Mouse (Mus musculus) forebrain, embryonic 11.5 days (tissue): Measurements from ENCODE around the gene Rgs8. TPM values are rescaled to one million over a fixed set of nuclear protein-coding genes. Genes with fewer than 3 reads are reported as not detected.

Experiments used
- ATAC-seq: fragments of 200-750 bp; cut with Nextera tagmentation; replicated peaks from 2 replicates; pipeline ENCODE4 v1.8.0; 2017; ENCODE audit warnings: moderate TSS enrichment; ENCODE audit not compliant: low FRiP score
- DNase-seq: peaks from one replicate; pipeline ENCODE4 v3.0.0-alpha.2; 2017; ENCODE audit warnings: low spot score
- H3K27ac ChIP-seq: fragments of 300-500 bp; sonication (generic); 2 replicates; pipeline ENCODE4 v1.5.1; 2014; ENCODE audit warnings: low read depth, low read length
- H3K27me3 ChIP-seq: fragments of 300-500 bp; sonication (generic); 2 replicates; pipeline ENCODE4 v1.6.1; 2014; ENCODE audit warnings: mild to moderate bottlenecking, low read length, mixed read lengths; ENCODE audit not compliant: control insufficient read depth, insufficient read depth
- H3K36me3 ChIP-seq: fragments of 300-500 bp; sonication (generic); 2 replicates; pipeline ENCODE4 v1.6.1; 2014; ENCODE audit warnings: mild to moderate bottlenecking, low read length, moderate library complexity, mixed read lengths; ENCODE audit not compliant: control insufficient read depth, insufficient read depth
- H3K4me1 ChIP-seq: fragments of 300-500 bp; sonication (generic); replicated peaks from 2 replicates; pipeline ENCODE4 v1.6.1; 2014; ENCODE audit warnings: low read length, mixed read lengths; ENCODE audit not compliant: control insufficient read depth, insufficient read depth
- H3K4me2 ChIP-seq: fragments of 300-500 bp; sonication (generic); 2 replicates; pipeline ENCODE4 v1.6.1; 2014; ENCODE audit warnings: low read depth, mild to moderate bottlenecking, low read length, moderate library complexity, mixed read lengths; ENCODE audit not compliant: severe bottlenecking
- H3K4me3 ChIP-seq: fragments of 300-500 bp; sonication (generic); 2 replicates; pipeline ENCODE4 v1.5.1; 2014; ENCODE audit warnings: low read depth, low read length
- H3K9ac ChIP-seq: fragments of 300-500 bp; sonication (generic); 2 replicates; pipeline ENCODE4 v1.6.1; 2014; ENCODE audit warnings: low read length
- H3K9me3 ChIP-seq: fragments of 300-500 bp; sonication (generic); 2 replicates; pipeline ENCODE4 v1.6.1; 2016; ENCODE audit warnings: low read length, mixed read lengths; ENCODE audit not compliant: control insufficient read depth
- WGBS: fragments of 180-500 bp; shearing (Covaris S2); extraction: QIAGEN DNeasy Blood & Tissue Kit; methylation state at CpG from one replicate; pipeline ENCODE4 v1.1.7; 2014; 5-methylcytosine and 5-hydroxymethylcytosine counted together
- polyA plus RNA-seq: library from polyadenylated mRNA; unstranded; fragments of >200 nt; fragmentation: Nextera tagmentation; extraction: Ambion mirVana; gene quantifications from 2 replicates; pipeline ENCODE4 v1.2.1, GENCODE M21; 2014

The Rgs8 gene
- polyA plus RNA-seq, 1 experiment from 2014 or later: 12.1 TPM

DNA sequence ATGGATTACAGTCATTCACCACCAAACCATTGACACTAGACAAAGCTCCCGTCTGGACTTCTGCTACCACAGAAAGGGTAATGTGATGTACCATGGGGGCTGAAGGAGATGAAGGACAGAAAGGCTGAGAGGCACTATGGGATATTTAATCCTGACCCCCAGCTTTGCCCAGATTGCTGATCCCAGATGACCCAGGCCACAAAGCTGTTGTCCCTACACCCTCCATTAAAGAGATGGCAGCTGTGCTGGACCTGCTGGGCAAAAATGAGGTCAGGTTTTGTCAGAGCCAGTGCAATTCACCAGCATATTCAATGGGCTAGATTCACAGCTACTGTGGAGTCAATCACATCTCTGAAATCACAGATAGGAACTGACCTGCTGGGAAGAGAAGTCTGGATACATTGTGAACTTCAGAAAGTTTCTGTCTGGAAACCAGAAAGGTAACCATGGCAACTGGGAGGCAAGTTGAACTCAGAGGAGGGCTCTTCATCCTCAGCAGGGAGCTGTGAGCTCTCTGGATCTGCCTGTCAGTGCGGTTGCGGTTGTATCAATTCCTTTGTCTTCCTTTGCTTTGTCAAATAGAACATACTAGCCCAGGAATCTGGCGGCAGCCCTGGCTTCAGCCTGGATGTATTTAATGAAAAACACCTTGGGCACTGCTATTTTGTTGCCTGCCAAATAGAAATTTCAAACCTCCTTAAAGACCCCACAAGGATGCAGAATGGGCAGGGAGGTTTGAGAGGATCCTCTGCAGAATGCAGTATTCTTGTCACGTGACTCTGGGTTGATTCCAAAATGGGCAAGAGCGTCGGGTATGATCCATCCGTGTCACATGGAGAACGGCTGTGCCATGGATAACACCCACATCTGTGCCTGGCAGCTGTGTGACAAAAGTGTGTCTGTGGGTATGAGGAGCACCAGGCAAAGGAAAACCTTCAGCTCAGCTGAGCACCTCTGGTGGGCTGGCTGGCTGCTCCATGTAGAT is 84.6 kb downstream of the Rgs8 start:
- Histone ChIP-seq H3K4me2 (0 out of 2 replicates have a peak overlapping the region, but pooled peaks have one; percentile 8), H3K9me3 (no peaks in the 10 kb centered on the region), H3K4me1 (peaks cover 20% of the 10 kb centered on the region), H3K27me3 (peaks cover 5% of the 10 kb centered on the region; the same call in 1 of the 2 replicates), H3K4me3 (no peak overlapping the region), H3K36me3 (no peaks in the 10 kb centered on the region; the same call in 1 of the 2 replicates), H3K9ac (no peak overlapping the region), H3K27ac (no peak overlapping the region)
- 36% methylated on average over 9 of the region's 9 CpGs for WGBS
- DNase-seq: peak; percentile 32
- no peak for ATAC-seq

DNA sequence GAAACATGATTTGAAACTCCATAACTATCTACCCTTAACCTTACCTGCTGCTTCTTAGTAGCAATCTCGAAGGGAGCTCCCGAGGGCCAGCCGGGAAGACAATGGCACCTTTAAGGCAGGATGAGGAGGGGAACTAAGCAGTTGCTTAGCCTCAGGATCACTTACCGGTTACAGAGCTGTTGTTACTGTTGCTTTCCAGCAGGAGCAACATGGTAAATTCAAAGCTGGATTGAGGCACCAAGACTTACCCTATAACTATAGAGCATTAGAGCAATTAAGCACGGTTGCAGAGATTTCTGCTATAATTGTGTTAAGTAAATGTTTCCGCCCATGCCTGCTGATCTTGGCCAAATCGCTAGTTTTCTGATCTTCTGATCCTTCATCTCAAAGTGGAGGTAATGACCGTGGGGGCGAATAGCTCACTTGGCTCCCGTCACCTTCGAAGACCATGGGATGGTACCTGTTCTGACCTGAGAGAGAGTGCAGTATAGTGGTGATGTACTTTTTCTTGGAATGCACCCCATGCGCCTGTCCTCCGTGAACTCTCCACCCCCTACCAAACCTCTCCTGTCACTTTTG is 86.7 kb downstream of the Rgs8 start:
- Histone ChIP-seq H3K27ac (no peak overlapping the region), H3K36me3 (no peaks in the 10 kb centered on the region; the same call in 1 of the 2 replicates), H3K4me2 (peak overlapping the region; percentile 89), H3K4me1 (peaks cover 20% of the 10 kb centered on the region), H3K9me3 (no peaks in the 10 kb centered on the region), H3K27me3 (peaks cover 5% of the 10 kb centered on the region; the same call in 1 of the 2 replicates), H3K9ac (no peak overlapping the region), H3K4me3 (peak overlapping the region; percentile 52)
- peak; percentile 47 for DNase-seq
- WGBS: 19% methylated on average over 13 of the region's 13 CpGs
- peak; percentile 19; the same call in 1 of the 2 replicates for ATAC-seq

DNA sequence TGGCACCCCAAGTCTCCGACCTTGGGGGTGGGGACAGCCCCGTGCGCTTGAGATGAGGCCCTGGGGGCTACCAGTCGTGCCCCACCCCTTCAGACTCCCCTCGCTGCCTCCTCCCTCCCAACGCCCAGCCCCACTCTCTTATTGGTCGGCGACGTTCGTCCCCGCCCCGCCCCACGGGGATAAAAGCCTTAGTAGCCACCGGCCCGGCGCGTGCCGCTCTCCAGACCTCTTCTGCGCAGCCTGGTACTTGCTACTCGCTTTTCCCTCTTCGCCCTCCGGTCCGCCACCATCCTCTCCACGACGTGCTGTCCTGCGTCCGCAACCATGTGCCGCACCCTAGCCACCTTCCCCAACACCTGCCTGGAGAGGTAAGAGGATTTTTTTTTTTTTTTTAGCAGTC is 87.3 kb downstream of the Rgs8 start, which contains the start of gene Rgs16:
Gene Rgs16, plus strand, starts transcription at position 205 of the 400 bp plus-strand sequence.
- no peak within 1 kb of the TSS for H3K27ac ChIP-seq
- no peaks in the 10 kb centered on the region; the same call in 1 of the 2 replicates for H3K36me3 ChIP-seq
- peaks cover 20% of the 10 kb centered on the region for H3K4me1 ChIP-seq
- H3K27me3 ChIP-seq: peaks cover 5% of the 10 kb centered on the region; the same call in 1 of the 2 replicates
- no peaks in the 10 kb centered on the region for H3K9me3 ChIP-seq
- ATAC-seq (peak; percentile 85), DNase-seq (peak; percentile 89)
- peak within 1 kb of the TSS; percentile 61 for H3K9ac ChIP-seq
- under 1% methylated on average over 28 of the region's 28 CpGs for WGBS
- H3K4me2 ChIP-seq: peak within 1 kb of the TSS; percentile 89
- peak within 1 kb of the TSS; percentile 52 for H3K4me3 ChIP-seq

DNA sequence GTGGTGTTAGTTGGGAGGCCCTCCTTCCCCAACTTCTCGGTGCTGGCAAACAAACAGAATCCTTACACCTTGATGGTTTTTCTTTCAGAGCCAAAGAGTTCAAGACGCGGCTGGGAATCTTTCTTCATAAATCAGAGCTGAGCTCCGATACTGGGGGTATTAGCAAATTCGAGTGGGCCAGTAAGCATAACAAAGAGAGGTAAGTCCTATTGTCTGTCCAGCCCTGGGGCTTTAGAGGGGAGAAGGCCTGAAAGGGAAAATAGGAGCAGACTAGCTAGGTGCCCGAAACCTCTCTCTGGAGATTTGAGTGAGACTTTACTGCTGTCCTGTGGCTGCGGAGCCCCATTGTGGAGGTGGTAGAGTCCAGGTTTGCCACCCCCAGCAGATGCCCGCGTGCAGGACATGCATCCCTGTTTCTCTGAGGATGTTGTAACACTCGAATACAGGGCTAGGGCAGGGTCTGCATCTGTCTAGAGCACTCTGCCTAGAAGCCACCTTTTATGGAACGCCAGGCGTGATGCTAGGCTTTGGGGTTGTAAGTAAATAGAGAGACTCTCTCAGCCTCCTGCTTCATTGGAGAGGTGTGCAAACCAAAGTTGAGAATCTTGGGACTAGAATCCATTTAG is 88.1 kb downstream of the Rgs8 start:
- H3K9ac ChIP-seq: peak overlapping the region; percentile 61
- no peak for ATAC-seq
- peak overlapping the region; percentile 89 for H3K4me2 ChIP-seq
- no peak overlapping the region for H3K27ac ChIP-seq
- H3K36me3 ChIP-seq: no peaks in the 10 kb centered on the region; the same call in 1 of the 2 replicates
- H3K4me3 ChIP-seq: peak overlapping the region; percentile 52
- H3K9me3 ChIP-seq: no peaks in the 10 kb centered on the region
- peak; percentile 53 for DNase-seq
- WGBS: 19% methylated on average over 12 of the region's 12 CpGs
- peaks cover 20% of the 10 kb centered on the region for H3K4me1 ChIP-seq
- peaks cover 5% of the 10 kb centered on the region; the same call in 1 of the 2 replicates for H3K27me3 ChIP-seq

DNA sequence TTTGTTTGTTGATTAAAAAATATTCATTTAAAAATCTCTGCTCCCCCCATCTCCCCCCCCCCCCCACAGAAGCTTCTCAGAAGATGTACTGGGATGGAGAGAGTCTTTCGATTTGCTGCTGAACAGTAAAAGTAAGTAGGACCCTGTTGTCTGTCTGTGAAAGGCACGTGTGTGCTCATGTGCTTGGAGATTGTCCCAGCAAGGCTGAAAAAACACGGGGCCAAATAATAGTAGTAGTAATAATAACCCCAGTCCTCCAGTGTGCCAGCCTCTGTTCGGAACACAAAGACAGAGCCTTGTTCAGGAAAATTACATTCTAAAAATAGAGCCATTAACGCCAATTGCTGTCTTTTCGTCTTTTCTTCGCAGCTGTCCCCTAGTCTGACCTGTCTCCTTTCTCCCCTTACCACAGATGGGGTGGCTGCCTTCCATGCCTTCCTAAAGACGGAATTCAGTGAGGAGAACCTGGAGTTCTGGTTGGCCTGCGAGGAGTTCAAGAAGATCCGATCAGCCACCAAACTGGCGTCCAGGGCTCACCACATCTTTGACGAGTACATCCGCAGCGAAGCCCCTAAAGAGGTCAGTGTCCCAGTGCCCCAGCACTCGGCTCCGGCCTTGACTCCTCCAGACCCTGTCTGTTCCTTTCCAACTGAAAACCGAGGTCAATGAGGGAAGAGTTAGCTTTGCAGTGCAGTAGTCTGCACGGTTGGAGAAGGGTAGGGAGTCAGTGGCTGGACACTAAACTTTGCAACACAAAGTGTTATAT is 88.9 kb downstream of the Rgs8 start:
- H3K4me2 ChIP-seq: peak overlapping the region; percentile 89
- no peaks in the 10 kb centered on the region; the same call in 1 of the 2 replicates for H3K36me3 ChIP-seq
- peaks cover 5% of the 10 kb centered on the region; the same call in 1 of the 2 replicates for H3K27me3 ChIP-seq
- H3K4me3 ChIP-seq: peak overlapping the region; percentile 52
- peaks cover 20% of the 10 kb centered on the region for H3K4me1 ChIP-seq
- no peaks in the 10 kb centered on the region for H3K9me3 ChIP-seq
- no peak overlapping the region for H3K27ac ChIP-seq
- WGBS: 69% methylated on average over 18 of the region's 18 CpGs
- ATAC-seq: no peak
- peak; percentile 56 for DNase-seq
- peak overlapping the region; percentile 61 for H3K9ac ChIP-seq

DNA sequence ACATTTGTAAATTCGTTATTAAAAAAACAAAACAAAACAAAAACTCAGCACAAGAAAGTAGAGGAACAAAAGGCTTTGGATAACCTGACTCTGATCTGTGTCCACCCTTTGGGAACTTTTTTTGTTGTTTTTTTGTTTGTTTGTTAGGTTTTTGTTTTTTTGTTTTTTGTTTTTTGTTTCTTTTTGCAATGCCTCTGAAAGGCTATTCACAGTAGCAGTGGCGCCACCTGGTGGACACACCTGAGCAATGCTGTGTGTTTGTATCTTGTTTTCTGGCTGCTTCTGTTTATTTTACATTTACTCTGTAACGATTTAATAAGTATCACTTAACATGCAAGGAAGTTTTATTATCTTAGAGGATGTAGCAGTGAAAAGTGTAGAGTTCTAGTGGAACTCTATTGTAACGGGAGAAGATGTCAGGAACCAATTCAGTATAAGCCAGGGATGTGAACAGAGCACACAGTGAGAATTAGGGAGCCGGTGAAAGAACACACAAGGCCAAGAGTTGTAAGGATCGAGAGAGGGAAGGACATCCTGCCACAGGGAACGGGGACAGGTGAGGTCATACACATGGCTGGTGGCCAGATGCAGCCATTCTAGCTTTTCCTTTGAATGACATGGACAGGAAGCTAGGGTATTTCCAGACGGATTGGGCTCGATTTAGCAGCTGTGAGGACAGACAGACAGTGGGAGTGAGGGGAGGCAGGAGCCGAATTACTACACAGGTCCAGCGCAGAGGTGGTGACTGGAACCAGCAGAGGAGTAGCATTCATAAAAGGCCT is 89.7 kb downstream of the Rgs8 start:
- no peaks in the 10 kb centered on the region for H3K9me3 ChIP-seq
- H3K4me1 ChIP-seq: peaks cover 14% of the 10 kb centered on the region
- peak; percentile 88 for DNase-seq
- no peak for ATAC-seq
- H3K27me3 ChIP-seq: peaks cover 5% of the 10 kb centered on the region; the same call in 1 of the 2 replicates
- no peak overlapping the region for H3K27ac ChIP-seq
- 66% methylated on average over 11 of the region's 11 CpGs for WGBS
- H3K36me3 ChIP-seq: no peaks in the 10 kb centered on the region; the same call in 1 of the 2 replicates
- peak overlapping the region; percentile 52 for H3K4me3 ChIP-seq
- no peak overlapping the region; the same call in 1 of the 2 replicates for H3K9ac ChIP-seq
- H3K4me2 ChIP-seq: peak overlapping the region; percentile 89; the same call in 1 of the 2 replicates

DNA sequence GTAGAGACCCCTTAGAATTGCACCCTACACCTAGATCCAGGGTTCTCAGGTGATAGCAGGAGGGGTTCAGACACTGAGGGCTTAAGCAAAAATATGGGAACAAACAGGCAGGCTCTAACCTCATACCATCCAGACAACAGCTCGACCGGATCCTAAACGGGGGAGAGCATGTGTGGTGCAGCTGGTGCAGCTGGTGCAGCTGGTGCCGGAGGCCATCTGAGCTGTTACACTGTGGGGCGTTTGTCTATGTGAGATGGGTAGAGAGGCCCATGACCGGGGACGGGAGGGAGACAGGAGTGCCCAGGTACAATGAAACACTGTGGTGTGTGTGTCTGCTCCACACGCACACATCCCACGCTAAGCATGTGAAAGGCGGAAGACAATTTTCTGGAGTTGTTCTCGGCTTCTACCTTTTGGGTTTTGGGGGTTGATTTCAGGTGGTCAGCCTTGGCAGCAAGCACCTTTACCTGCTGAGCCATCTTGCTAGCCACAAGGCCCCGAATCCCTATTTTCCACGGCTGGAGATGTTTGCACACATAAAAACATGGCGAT is 93.4 kb downstream of the Rgs8 start:
- Histone ChIP-seq H3K9ac (no peak overlapping the region), H3K27me3 (peaks cover under 1% of the 10 kb centered on the region; the same call in 1 of the 2 replicates), H3K27ac (0 out of 2 replicates have a peak overlapping the region, but pooled peaks have one; percentile 37), H3K4me2 (no peak overlapping the region), H3K4me3 (no peak overlapping the region), H3K4me1 (peaks cover 5% of the 10 kb centered on the region; the same call in 1 of the 2 replicates), H3K9me3 (no peaks in the 10 kb centered on the region), H3K36me3 (no peaks in the 10 kb centered on the region)
- DNase-seq (peak; percentile 57), ATAC-seq (peak; percentile 10; the same call in 1 of the 2 replicates)
- WGBS: 78% methylated on average over 14 of the region's 14 CpGs
